Mouse (Mus musculus): ENCODE measurements around the gene Cd164l2. TPM values are rescaled to one million over a fixed set of nuclear protein-coding genes. Genes with fewer than 3 reads are reported as not detected.

The Cd164l2 gene
- total and polyA plus RNA-seq, 2 experiments from 2014 or later = 3.9 to 10.6 TPM

DNA sequence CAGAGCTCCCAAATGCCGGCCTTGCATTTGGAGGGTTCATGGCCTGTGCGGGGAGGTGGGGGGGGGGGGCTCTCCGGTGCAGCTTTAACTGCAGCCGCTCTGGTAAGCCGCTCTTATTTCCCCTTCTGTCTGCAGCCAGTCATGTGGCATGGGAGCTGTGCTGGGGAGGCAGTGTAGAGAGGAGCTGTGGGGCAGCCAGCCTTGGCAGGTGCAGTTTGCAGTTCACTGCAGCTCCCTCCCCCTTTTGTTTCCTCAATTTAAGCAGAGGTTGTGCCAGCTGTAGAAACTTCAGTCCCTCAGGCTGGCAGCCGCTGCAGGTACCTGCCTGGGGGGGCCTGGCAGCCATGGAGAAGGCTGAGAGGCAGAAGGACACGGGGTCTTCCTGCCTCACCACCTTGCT lies 15.1 kb upstream of the Cd164l2 start:
- 23% methylated on average over 7 of the region's 7 CpGs for WGBS
- no peaks in the 10 kb centered on the region for H3K9me3 ChIP-seq (ENCODE audit: low read length)
- peak; percentile 50 for DNase-seq (ENCODE audit: low spot score)
- TF ChIP-seq CTCF (IDR thresholded peaks at IDR 0.05) = no peak
- peak overlapping the region; percentile 72 for H3K27ac ChIP-seq (ENCODE audit: low read depth, low read length)
- no peak overlapping the region for H3K4me2 ChIP-seq (ENCODE audit: low read depth, low read length, poor library complexity, severe bottlenecking)
- no peak overlapping the region for H3K4me3 ChIP-seq (ENCODE audit: low read depth, low read length)
- ATAC-seq (ENCODE audit: low FRiP score) = 0 out of 2 replicates have a peak, but pooled peaks have one; percentile 29
- peaks cover 24% of the 10 kb centered on the region for H3K36me3 ChIP-seq (ENCODE audit: insufficient read depth, low read length)
- no peak overlapping the region for H3K9ac ChIP-seq (replicated peaks; ENCODE audit: low read length, poor library complexity, severe bottlenecking)
- H3K4me1 ChIP-seq (ENCODE audit: insufficient read depth, low read length) = peaks cover 19% of the 10 kb centered on the region
- H3K27me3 ChIP-seq (ENCODE audit: insufficient read depth, low read length) = no peaks in the 10 kb centered on the region

- 13% methylated on average over 5 of the region's 5 CpGs for WGBS
- H3K9ac ChIP-seq (replicated peaks; ENCODE audit: low read length, poor library complexity, severe bottlenecking) = no peak overlapping the region; the same call in 1 of the 2 replicates
- ATAC-seq (ENCODE audit: low FRiP score) (no peak), DNase-seq (ENCODE audit: low spot score) (peak; percentile 37)
- H3K36me3 ChIP-seq (ENCODE audit: insufficient read depth, low read length) = peaks cover 21% of the 10 kb centered on the region
- peak overlapping the region; percentile 72 for H3K27ac ChIP-seq (ENCODE audit: low read depth, low read length)
- no peak overlapping the region for H3K4me2 ChIP-seq (ENCODE audit: low read depth, low read length, poor library complexity, severe bottlenecking)
- peaks cover 19% of the 10 kb centered on the region for H3K4me1 ChIP-seq (ENCODE audit: insufficient read depth, low read length)
- H3K27me3 ChIP-seq (ENCODE audit: insufficient read depth, low read length) = no peaks in the 10 kb centered on the region
- H3K4me3 ChIP-seq (ENCODE audit: low read depth, low read length) = no peak overlapping the region
- no peak for TF ChIP-seq CTCF (IDR thresholded peaks at IDR 0.05)
- no peaks in the 10 kb centered on the region for H3K9me3 ChIP-seq (ENCODE audit: low read length)
Measured at GRCm38 (mm10) chr4:133197355-133197754, 14.6 kb upstream of the Cd164l2 start.

DNA sequence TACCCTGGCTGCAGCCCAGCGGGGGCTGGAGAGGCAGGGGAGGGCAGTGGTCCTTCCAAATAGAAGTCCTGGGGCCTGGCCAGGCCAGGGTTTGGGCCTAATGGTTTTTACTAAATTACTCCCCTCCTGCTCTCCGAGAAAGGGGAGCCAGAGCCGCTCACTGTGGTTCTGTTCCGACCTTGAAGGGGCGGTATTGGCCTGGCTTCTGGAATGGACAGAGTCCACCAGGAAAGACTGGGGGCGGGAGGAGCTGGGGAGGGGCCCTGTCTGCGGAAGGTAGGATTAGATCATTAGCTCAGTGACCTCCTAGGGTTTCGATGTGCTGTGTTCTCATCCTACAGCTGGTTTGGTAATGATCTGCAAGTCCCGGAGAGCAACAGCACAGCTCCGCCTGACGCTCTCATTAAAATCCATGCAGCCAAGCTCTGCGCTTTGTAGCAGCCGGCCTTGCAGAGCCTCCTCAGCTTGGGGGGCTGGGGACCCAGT lies 14.1 kb upstream of the Cd164l2 start:
- peak; percentile 69 for DNase-seq (ENCODE audit: low spot score)

DNA sequence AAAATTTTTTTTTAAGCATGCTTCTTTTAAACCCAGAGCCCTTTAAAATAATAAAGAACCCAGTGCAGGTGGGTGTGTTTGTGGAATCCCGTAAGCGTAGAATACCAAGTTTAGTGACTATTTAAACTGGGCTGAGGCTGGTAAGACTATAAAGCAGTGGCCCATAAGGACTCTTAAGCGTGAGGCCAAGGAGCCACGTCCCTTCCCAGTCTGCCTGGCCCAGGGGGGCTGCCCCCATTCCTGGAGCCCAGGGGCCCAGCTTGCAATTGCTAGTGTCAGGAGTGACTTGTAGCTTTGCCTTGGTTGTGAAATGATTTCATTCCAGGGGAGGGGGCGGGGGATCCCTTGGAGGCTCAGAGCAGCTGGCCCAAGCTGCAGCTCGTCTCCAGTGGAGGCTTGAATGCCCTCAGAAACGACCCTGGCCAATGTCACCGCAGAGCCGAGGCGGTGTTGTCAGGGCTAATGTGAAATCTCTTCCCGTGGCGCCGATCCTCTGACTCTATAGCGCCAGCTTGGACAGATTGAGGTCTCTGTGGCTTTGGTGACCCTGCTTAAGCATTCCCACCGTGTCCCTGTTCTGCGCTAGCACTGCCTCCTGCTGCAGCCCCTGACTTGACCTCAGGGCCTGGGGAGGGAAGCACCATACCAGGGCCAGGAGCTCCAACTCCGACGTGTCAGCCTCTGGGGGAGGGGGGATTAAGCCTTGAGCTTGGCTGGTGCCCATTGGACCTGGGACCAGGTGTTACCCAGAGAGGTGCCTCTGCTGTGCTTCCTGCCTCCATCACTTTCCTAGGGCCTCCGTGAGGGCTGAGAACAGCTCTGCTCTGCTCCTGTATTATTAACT lies 13.4 kb upstream of the Cd164l2 start:
- peak overlapping the region; percentile 72 for H3K27ac ChIP-seq (ENCODE audit: low read depth, low read length)
- H3K9me3 ChIP-seq (ENCODE audit: low read length) = no peaks in the 10 kb centered on the region
- no peak overlapping the region for H3K9ac ChIP-seq (replicated peaks; ENCODE audit: low read length, poor library complexity, severe bottlenecking)
- peaks cover 14% of the 10 kb centered on the region for H3K36me3 ChIP-seq (ENCODE audit: insufficient read depth, low read length)
- TF ChIP-seq CTCF (IDR thresholded peaks at IDR 0.05) = peak; percentile 10; the same call in 1 of the 2 replicates
- no peak overlapping the region for H3K4me3 ChIP-seq (ENCODE audit: low read depth, low read length)
- DNase-seq (ENCODE audit: low spot score) (peak; percentile 58), ATAC-seq (ENCODE audit: low FRiP score) (no peak)
- no peaks in the 10 kb centered on the region for H3K27me3 ChIP-seq (ENCODE audit: insufficient read depth, low read length)
- peak overlapping the region; percentile 6; the same call in 1 of the 2 replicates for H3K4me2 ChIP-seq (ENCODE audit: low read depth, low read length, poor library complexity, severe bottlenecking)
- 17% methylated on average over 19 of the region's 19 CpGs for WGBS
- peaks cover 19% of the 10 kb centered on the region for H3K4me1 ChIP-seq (ENCODE audit: insufficient read depth, low read length)

More for the DNA sequence above, 14.1 kb upstream of the Cd164l2 start:
- Histone ChIP-seq H3K36me3 (ENCODE audit: insufficient read depth, low read length) (peaks cover 16% of the 10 kb centered on the region), H3K27me3 (ENCODE audit: insufficient read depth, low read length) (no peaks in the 10 kb centered on the region), H3K27ac (ENCODE audit: low read depth, low read length) (peak overlapping the region; percentile 72), H3K4me2 (ENCODE audit: low read depth, low read length, poor library complexity, severe bottlenecking) (no peak overlapping the region), H3K4me3 (ENCODE audit: low read depth, low read length) (no peak overlapping the region), H3K9me3 (ENCODE audit: low read length) (no peaks in the 10 kb centered on the region), H3K9ac (replicated peaks; ENCODE audit: low read length, poor library complexity, severe bottlenecking) (no peak overlapping the region; the same call in 1 of the 2 replicates), H3K4me1 (ENCODE audit: insufficient read depth, low read length) (peaks cover 19% of the 10 kb centered on the region)
- 20% methylated on average over 13 of the region's 13 CpGs for WGBS
- ATAC-seq (ENCODE audit: low FRiP score) = no peak
- no peak for TF ChIP-seq CTCF (IDR thresholded peaks at IDR 0.05)

DNA sequence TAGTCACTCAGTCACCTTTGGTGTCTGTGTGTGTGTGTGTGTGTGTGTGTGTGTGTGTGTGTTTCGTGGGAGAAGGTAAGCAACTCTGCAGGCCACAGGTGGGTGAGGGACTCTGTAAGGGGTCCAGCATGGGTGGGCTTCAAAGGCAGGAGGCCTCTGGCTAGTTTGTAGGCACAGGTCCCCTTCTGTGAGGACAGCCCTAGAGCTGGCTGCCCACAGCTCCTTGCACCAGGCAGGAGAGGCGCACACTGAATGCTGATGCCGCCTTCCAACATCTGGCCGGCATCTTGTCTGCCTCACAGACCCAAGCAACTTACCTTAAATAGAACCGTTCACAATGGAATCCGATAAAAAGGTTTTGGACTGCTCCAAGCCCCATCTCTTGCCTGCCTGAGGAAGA lies 12.2 kb upstream of the Cd164l2 start:
- DNase-seq (ENCODE audit: low spot score) (no peak), ATAC-seq (ENCODE audit: low FRiP score) (no peak)
- Histone ChIP-seq H3K36me3 (ENCODE audit: insufficient read depth, low read length) (peaks cover 7% of the 10 kb centered on the region), H3K4me1 (ENCODE audit: insufficient read depth, low read length) (peaks cover 19% of the 10 kb centered on the region), H3K27ac (ENCODE audit: low read depth, low read length) (no peak overlapping the region; the same call in 1 of the 2 replicates), H3K4me3 (ENCODE audit: low read depth, low read length) (no peak overlapping the region), H3K9ac (replicated peaks; ENCODE audit: low read length, poor library complexity, severe bottlenecking) (no peak overlapping the region), H3K27me3 (ENCODE audit: insufficient read depth, low read length) (no peaks in the 10 kb centered on the region), H3K9me3 (ENCODE audit: low read length) (no peaks in the 10 kb centered on the region), H3K4me2 (ENCODE audit: low read depth, low read length, poor library complexity, severe bottlenecking) (no peak overlapping the region)
- WGBS = 70% methylated on average over 6 of the region's 6 CpGs
- no peak for TF ChIP-seq CTCF (IDR thresholded peaks at IDR 0.05)

- Histone ChIP-seq H3K27ac (ENCODE audit: low read depth, low read length) (peak overlapping the region; percentile 43), H3K9ac (replicated peaks; ENCODE audit: low read length, poor library complexity, severe bottlenecking) (no peak overlapping the region), H3K27me3 (ENCODE audit: insufficient read depth, low read length) (no peaks in the 10 kb centered on the region), H3K4me2 (ENCODE audit: low read depth, low read length, poor library complexity, severe bottlenecking) (0 out of 2 replicates have a peak overlapping the region, but pooled peaks have one; percentile 3), H3K36me3 (ENCODE audit: insufficient read depth, low read length) (peaks cover 6% of the 10 kb centered on the region), H3K4me1 (ENCODE audit: insufficient read depth, low read length) (peaks cover 19% of the 10 kb centered on the region), H3K9me3 (ENCODE audit: low read length) (no peaks in the 10 kb centered on the region), H3K4me3 (ENCODE audit: low read depth, low read length) (no peak overlapping the region)
- 44% methylated on average over 21 of the region's 21 CpGs for WGBS
- TF ChIP-seq CTCF (IDR thresholded peaks at IDR 0.05) = no peak
- ATAC-seq (ENCODE audit: low FRiP score) = no peak
- peak; percentile 38 for DNase-seq (ENCODE audit: low spot score)
Measured at GRCm38 (mm10) chr4:133200343-133200742, 11.6 kb upstream of the Cd164l2 start.
